ENCODE assay signal across 12 mouse cellular contexts in genomic region chr6:84473171-84473570, GRCm38 (mm10).
"Had no signal": no experiment of that assay in that cellular context is flagged by ENCODE, and none has a peak within 500 bp of the region (broad histone marks: within the 10 kb centered on the region; RNA-seq: fewer than 3 reads in every experiment).

No protein-coding gene starts in this region.

- ATAC-seq: midbrain, embryonic 15.5 days had no signal

- H3K27ac ChIP-seq: midbrain, embryonic 10.5 days; midbrain, embryonic 12.5 days; midbrain, embryonic 15.5 days; neural tube, embryonic 12.5 days had no signal

- H3K36me3 ChIP-seq: midbrain, embryonic 10.5 days; midbrain, embryonic 12.5 days; midbrain, embryonic 15.5 days; neural tube, embryonic 12.5 days had no signal

- DNase-seq: lung, adult 18-20 months; lung, embryonic 14.5 days; lung, postnatal 10 days; lung, postnatal 4 days; right cerebral cortex, postnatal 14 days; thymus, adult 2 months; thymus, postnatal 25 days; thymus, postnatal 4 days had no signal

- H3K9me3 ChIP-seq: midbrain, embryonic 10.5 days; midbrain, embryonic 12.5 days; midbrain, embryonic 15.5 days; neural tube, embryonic 12.5 days had no signal

- H3K27me3 ChIP-seq: midbrain, embryonic 12.5 days; midbrain, embryonic 15.5 days; neural tube, embryonic 12.5 days had no signal

- H3K4me3 ChIP-seq: midbrain, embryonic 10.5 days; midbrain, embryonic 12.5 days; midbrain, embryonic 15.5 days; neural tube, embryonic 12.5 days had no signal

- H3K4me2 ChIP-seq: lung, embryonic 14.5 days; midbrain, embryonic 12.5 days; midbrain, embryonic 15.5 days; neural tube, embryonic 12.5 days had no signal

- H3K9ac ChIP-seq: lung, embryonic 14.5 days; midbrain, embryonic 12.5 days; midbrain, embryonic 15.5 days; neural tube, embryonic 12.5 days had no signal
